Mouse (Mus musculus) neutrophil, adult 65 days (primary cell): Measurements from ENCODE around the gene Ap4m1. TPM values are rescaled to one million over a fixed set of nuclear protein-coding genes. Genes with fewer than 3 reads are reported as not detected.

Source experiments
- total RNA-seq: library from RNA; stranded (reverse); gene quantifications from 2 replicates; pipeline ENCODE4 v1.2.4, GENCODE M21; 2023

The Ap4m1 gene
- total RNA-seq: 19.7 and 22.1 TPM in 2 replicates

DNA sequence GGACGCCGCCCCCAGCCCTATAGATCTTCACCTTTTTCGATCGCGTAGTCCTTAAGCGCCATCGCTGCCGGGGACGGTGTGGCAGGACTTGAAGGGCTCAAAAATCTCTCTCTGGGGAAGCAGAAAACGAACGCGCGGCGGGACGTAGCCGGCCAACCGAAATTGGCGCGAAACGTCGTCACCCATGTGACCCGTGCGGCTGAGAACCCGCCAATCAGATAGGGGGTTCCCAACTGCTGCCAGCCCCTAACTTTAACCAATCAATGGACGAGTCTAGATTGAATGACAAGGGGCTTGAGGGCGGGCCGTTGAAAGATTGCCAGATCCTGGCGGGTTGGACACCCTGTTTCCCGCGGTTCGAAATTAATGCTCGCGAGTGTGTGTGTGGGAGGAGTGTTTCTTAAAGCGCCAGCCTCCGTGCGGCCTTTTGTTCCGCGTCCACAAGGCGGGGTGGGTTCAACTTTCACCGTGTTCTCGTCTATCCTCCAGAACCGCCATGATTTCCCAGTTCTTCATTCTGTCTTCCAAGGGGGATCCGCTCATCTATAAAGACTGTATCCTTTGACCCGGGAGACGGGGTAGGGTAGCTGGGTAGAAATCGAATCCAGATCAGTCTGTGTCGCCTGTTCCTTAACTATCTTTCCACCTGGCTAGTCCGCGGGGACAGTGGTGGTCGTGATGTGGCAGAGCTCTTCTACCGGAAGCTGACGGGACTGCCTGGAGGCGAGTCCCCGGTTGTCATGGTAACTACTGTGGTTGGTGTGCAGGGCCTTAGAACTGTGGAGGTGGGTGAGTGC is at the start of gene Ap4m1, which contains the start of gene Mcm7:
Gene Ap4m1, plus strand, starts transcription at position 308 of the 797 bp plus-strand sequence.
Gene Mcm7, minus strand, starts transcription at position 728 of the 797 bp plus-strand sequence.

DNA sequence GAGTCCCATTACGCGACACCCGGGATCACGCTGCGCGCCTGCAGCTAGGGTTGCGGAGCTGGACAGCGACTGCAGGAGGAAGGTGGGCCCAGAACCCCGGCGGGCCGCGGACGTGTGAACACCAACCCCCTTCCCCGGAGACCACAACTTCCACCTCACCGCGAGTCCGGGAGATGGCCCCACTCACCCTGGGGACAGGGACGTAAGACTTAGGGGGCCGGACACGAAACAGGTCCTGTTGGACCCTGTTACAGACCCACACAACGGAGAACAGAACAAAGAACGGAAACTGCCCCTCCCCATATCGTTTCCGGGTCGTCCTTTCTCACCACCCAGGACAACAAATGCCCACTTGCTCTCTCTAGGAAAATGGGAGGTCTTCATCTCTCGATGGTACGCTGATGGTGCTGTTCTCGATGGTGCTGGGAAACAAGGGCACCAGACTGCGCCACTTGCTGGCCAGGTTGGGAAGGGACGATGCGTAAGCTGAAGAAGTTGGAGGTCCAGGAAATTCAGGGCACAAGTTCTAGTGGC is 16.3 kb upstream of the Ap4m1 start, which contains the start of gene Zfp113:
Gene Zfp113, minus strand, starts transcription at position 302 of the 534 bp plus-strand sequence.

DNA sequence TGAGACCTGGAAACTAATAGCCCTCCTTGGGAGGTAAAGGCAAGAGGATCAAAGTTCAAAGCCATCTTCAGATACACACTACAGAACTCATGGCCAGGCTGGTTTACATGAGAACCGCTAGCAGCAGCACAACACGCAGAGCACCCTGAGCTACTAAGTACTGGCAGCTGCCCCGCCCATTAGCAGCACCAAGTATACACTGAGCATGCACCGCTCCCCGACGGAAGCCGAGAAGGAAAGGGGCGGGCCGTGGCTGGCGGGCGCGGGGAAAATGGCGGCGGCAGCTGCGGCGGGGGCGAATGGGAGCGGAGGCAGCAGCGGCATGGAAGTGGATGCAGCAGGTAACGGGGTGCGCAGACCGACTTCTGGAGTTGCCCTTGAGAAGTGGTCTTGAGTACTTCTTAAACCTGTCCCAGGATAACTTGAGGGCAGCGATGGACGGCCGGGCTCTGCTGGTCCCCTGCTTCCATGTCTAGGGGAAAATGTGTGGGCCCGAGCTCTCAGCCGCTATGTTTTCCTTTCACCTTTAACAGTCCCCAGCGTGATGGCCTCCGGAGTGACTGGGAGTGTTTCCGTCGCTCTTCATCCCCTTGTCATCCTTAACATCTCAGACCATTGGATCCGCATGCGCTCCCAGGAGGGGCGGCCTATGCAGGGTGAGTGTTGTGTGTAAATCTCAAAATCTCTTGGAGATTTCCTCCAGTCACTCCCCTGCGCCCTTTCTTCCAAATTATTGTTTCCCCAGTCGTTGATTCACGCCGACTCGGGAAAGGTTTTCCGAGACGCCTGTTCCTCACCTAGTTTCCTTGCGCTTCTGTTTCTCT is 10.7 kb upstream of the Ap4m1 start, which contains the start of gene Cops6:
Gene Cops6, plus strand, starts transcription at position 230 of the 824 bp plus-strand sequence.

GRCm38 (mm10) chr5:138186950-138187638 is 15.3 kb downstream of the Ap4m1 start, which contains the start of the genes Taf6 and Cnpy4:
TSS of gene Taf6 (minus strand) at chr5:138187451.
TSS of gene Cnpy4 (plus strand) at chr5:138187485.

GRCm38 (mm10) chr5:138193771-138194727 is 22.2 kb downstream of the Ap4m1 start, which contains the start of gene Mblac1:
TSS of gene Mblac1 (plus strand) at chr5:138194314.

GRCm38 (mm10) chr5:138225700-138226099 is 53.9 kb downstream of the Ap4m1 start, which contains the start of gene Nxpe5:
TSS of gene Nxpe5 (plus strand) at chr5:138225898.

Other genes with a start within 250 kb of the Ap4m1 start
- gene Gjc3, start 208.9 kb upstream of the Ap4m1 start, total RNA-seq: not detected in 2 replicates
- gene Azgp1, start 190.5 kb upstream of the Ap4m1 start, total RNA-seq: 0.88 and 0.92 TPM in 2 replicates
- not detected in 2 replicates for gene Smok3a, start 150.7 kb upstream of the Ap4m1 start, total RNA-seq
- gene Smok3b, start 150.6 kb upstream of the Ap4m1 start, total RNA-seq: not detected in 2 replicates
- gene Smok3c, start 118.8 kb upstream of the Ap4m1 start, total RNA-seq: not detected in 2 replicates
- 8.6 and 9.6 TPM in 2 replicates for gene Zkscan1, start 86.9 kb upstream of the Ap4m1 start, total RNA-seq
- 4.9 and 5.4 TPM in 2 replicates for gene Zscan21, start 55.1 kb upstream of the Ap4m1 start, total RNA-seq
- gene Zfp113, start 16.3 kb upstream of the Ap4m1 start, total RNA-seq: 0.98 and 1.2 TPM in 2 replicates
- 31.1 and 37.3 TPM in 2 replicates for gene Cops6, start 10.9 kb upstream of the Ap4m1 start, total RNA-seq
- 103 and 141 TPM in 2 replicates for gene Mcm7, start 420 bp downstream of the Ap4m1 start, total RNA-seq
- gene Taf6, start 15.4 kb downstream of the Ap4m1 start, total RNA-seq: 15.3 and 16.8 TPM in 2 replicates
- 9.6 and 13.9 TPM in 2 replicates for gene Cnpy4, start 15.5 kb downstream of the Ap4m1 start, total RNA-seq
- 3.1 and 3.2 TPM in 2 replicates for gene Mblac1, start 22.3 kb downstream of the Ap4m1 start, total RNA-seq
- gene Nxpe5, start 53.9 kb downstream of the Ap4m1 start, total RNA-seq: 0.35 and 0.39 TPM in 2 replicates
- 160 and 171 TPM in 2 replicates for gene Lamtor4, start 83.5 kb downstream of the Ap4m1 start, total RNA-seq
- gene BC037034, start 92.0 kb downstream of the Ap4m1 start, total RNA-seq: 127 and 132 TPM in 2 replicates
- not detected in 2 replicates for gene Gal3st4, start 100.8 kb downstream of the Ap4m1 start, total RNA-seq
- not detected in 2 replicates for gene Gm43720, start 108.0 kb downstream of the Ap4m1 start, total RNA-seq
- 2.3 and 4.3 TPM in 2 replicates for gene Gpc2, start 108.0 kb downstream of the Ap4m1 start, total RNA-seq
- 1.4 and 2.2 TPM in 2 replicates for gene Stag3, start 108.2 kb downstream of the Ap4m1 start, total RNA-seq
- 1.5 and 2.1 TPM in 2 replicates for gene Pvrig, start 170.0 kb downstream of the Ap4m1 start, total RNA-seq